Mouse (Mus musculus) embryonic facial prominence, embryonic 12.5 days (tissue): ENCODE data around the gene Chsy1. TPM values are rescaled to one million over a fixed set of nuclear protein-coding genes. Genes with fewer than 3 reads are reported as not detected.

ENCODE experiments used
- ATAC-seq: fragments of 200-750 bp; cut with Nextera tagmentation; 2 replicates; pipeline ENCODE4 v1.8.0; 2017; ENCODE audit not compliant: insufficient number of reproducible peaks, insufficient read depth, low FRiP score, low TSS enrichment
- H3K27ac ChIP-seq: fragments of 300-500 bp; sonication (generic); 2 replicates; pipeline ENCODE4 v1.5.1; 2016; ENCODE audit warnings: mild to moderate bottlenecking
- H3K27me3 ChIP-seq: fragments of 300-500 bp; sonication (generic); 2 replicates; pipeline ENCODE4 v1.6.1; 2016; ENCODE audit warnings: mild to moderate bottlenecking, moderate library complexity
- H3K36me3 ChIP-seq: fragments of 300-500 bp; sonication (generic); 2 replicates; pipeline ENCODE4 v1.6.1; 2016; ENCODE audit warnings: mild to moderate bottlenecking
- H3K4me1 ChIP-seq: fragments of 300-500 bp; sonication (generic); 2 replicates; pipeline ENCODE4 v1.6.1; 2016
- H3K4me2 ChIP-seq: fragments of 300-500 bp; sonication (generic); replicated peaks from 2 replicates; pipeline ENCODE4 v1.6.1; 2016; ENCODE audit warnings: mild to moderate bottlenecking, moderate library complexity
- H3K4me3 ChIP-seq: fragments of 300-500 bp; sonication (generic); 2 replicates; pipeline ENCODE4 v1.5.1; 2016; ENCODE audit warnings: mild to moderate bottlenecking
- H3K9ac ChIP-seq: fragments of 300-500 bp; sonication (generic); 2 replicates; pipeline ENCODE4 v1.6.1; 2016; ENCODE audit warnings: mild to moderate bottlenecking, moderate library complexity
- H3K9me3 ChIP-seq: fragments of 300-500 bp; sonication (generic); 2 replicates; pipeline ENCODE4 v1.6.1; 2016; ENCODE audit warnings: mild to moderate bottlenecking, moderate library complexity
- WGBS: fragments of 180-500 bp; shearing (Covaris S2); methylation state at CpG from one replicate; pipeline ENCODE4 v1.1.7; 2016; 5-methylcytosine and 5-hydroxymethylcytosine counted together
- polyA plus RNA-seq: library from polyadenylated mRNA; unstranded; fragments of >200 nt; fragmentation: Nextera tagmentation; extraction: Ambion mirVana; gene quantifications from 2 replicates; pipeline ENCODE4 v1.2.1, GENCODE M21; 2016

Gene Chsy1
- polyA plus RNA-seq, 1 experiment from 2014 or later, result 21.2 TPM

DNA sequence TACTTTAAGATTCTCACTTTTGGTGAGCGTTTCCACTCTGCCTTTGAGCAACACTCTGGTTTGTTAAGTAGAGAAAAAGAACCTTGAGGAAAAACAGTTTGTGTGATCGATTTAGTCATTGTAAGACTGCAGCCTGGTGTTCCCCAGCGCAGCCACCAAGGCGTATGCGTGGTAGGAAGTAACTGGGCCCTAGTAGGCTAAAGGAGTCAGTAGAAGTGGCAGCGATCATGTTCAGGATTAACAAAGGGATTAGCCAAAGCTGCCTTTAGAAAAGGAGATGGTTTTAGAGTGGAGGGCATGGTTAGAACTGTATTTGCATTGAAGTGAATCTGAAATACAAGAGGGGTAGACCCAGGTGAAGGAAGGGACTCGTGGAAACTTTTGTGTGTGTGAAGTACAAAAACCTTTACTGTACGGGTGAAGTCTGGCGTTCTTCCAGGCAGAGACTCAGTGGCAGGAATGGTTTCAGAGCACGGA, 1.4 kb downstream of the Chsy1 start:
- Histone ChIP-seq H3K9me3 (no peaks in the 10 kb centered on the region), H3K4me3 (peak overlapping the region; percentile 97), H3K4me2 (peak overlapping the region; percentile 69), H3K36me3 (peaks cover 4% of the 10 kb centered on the region), H3K4me1 (peaks cover 19% of the 10 kb centered on the region), H3K27me3 (no peaks in the 10 kb centered on the region), H3K9ac (peak overlapping the region; percentile 97), H3K27ac (peak overlapping the region; percentile 93)
- no peak for ATAC-seq
- WGBS, result 1% methylated on average over 10 of the region's 10 CpGs

GRCm38 (mm10) chr7:66111211-66111610, 1.9 kb downstream of the Chsy1 start:
- peak overlapping the region; percentile 69 for H3K4me2 ChIP-seq
- ATAC-seq, result no peak
- H3K4me1 ChIP-seq, result peaks cover 15% of the 10 kb centered on the region
- no peaks in the 10 kb centered on the region for H3K27me3 ChIP-seq
- H3K4me3 ChIP-seq, result peak overlapping the region; percentile 97
- peaks cover 4% of the 10 kb centered on the region for H3K36me3 ChIP-seq
- no peaks in the 10 kb centered on the region for H3K9me3 ChIP-seq
- peak overlapping the region; percentile 97 for H3K9ac ChIP-seq
- 51% methylated on average over 10 of the region's 10 CpGs for WGBS
- peak overlapping the region; percentile 93 for H3K27ac ChIP-seq

GRCm38 (mm10) chr7:66113561-66113960, 4.2 kb downstream of the Chsy1 start:
- no peak for ATAC-seq
- peaks cover 21% of the 10 kb centered on the region for H3K4me1 ChIP-seq
- no peak overlapping the region for H3K9ac ChIP-seq
- H3K27ac ChIP-seq, result no peak overlapping the region
- peaks cover 4% of the 10 kb centered on the region for H3K36me3 ChIP-seq
- 87% methylated on average over 3 of the region's 3 CpGs for WGBS
- H3K27me3 ChIP-seq, result no peaks in the 10 kb centered on the region
- H3K4me2 ChIP-seq, result no peak overlapping the region
- H3K9me3 ChIP-seq, result no peaks in the 10 kb centered on the region
- H3K4me3 ChIP-seq, result no peak overlapping the region

GRCm38 (mm10) chr7:66115821-66116343, 6.6 kb downstream of the Chsy1 start:
- Histone ChIP-seq H3K4me3 (no peak overlapping the region), H3K27ac (no peak overlapping the region), H3K4me1 (peaks cover 38% of the 10 kb centered on the region), H3K9me3 (no peaks in the 10 kb centered on the region), H3K36me3 (peaks cover 4% of the 10 kb centered on the region), H3K9ac (no peak overlapping the region), H3K27me3 (no peaks in the 10 kb centered on the region), H3K4me2 (no peak overlapping the region)
- WGBS, result 82% methylated on average over 11 of the region's 11 CpGs
- no peak for ATAC-seq

GRCm38 (mm10) chr7:66116906-66117482, 7.7 kb downstream of the Chsy1 start:
- WGBS, result 88% methylated on average over 8 of the region's 8 CpGs
- peaks cover 4% of the 10 kb centered on the region for H3K36me3 ChIP-seq
- no peaks in the 10 kb centered on the region for H3K27me3 ChIP-seq
- no peak overlapping the region for H3K4me3 ChIP-seq
- no peak overlapping the region for H3K4me2 ChIP-seq
- no peaks in the 10 kb centered on the region for H3K9me3 ChIP-seq
- H3K27ac ChIP-seq, result no peak overlapping the region
- no peak for ATAC-seq
- H3K4me1 ChIP-seq, result peaks cover 42% of the 10 kb centered on the region
- H3K9ac ChIP-seq, result no peak overlapping the region

GRCm38 (mm10) chr7:66118046-66118445, 8.7 kb downstream of the Chsy1 start:
- peaks cover 4% of the 10 kb centered on the region for H3K36me3 ChIP-seq
- ATAC-seq, result no peak
- H3K9ac ChIP-seq, result no peak overlapping the region
- WGBS, result 82% methylated on average over 3 of the region's 3 CpGs
- H3K9me3 ChIP-seq, result no peaks in the 10 kb centered on the region
- peaks cover 38% of the 10 kb centered on the region for H3K4me1 ChIP-seq
- no peak overlapping the region for H3K4me3 ChIP-seq
- no peaks in the 10 kb centered on the region for H3K27me3 ChIP-seq
- no peak overlapping the region for H3K4me2 ChIP-seq
- H3K27ac ChIP-seq, result no peak overlapping the region

- ATAC-seq, result no peak
- Histone ChIP-seq H3K36me3 (peaks cover 4% of the 10 kb centered on the region), H3K27ac (no peak overlapping the region), H3K4me1 (peaks cover 38% of the 10 kb centered on the region), H3K4me2 (no peak overlapping the region), H3K27me3 (no peaks in the 10 kb centered on the region), H3K9me3 (no peaks in the 10 kb centered on the region), H3K4me3 (no peak overlapping the region), H3K9ac (no peak overlapping the region)
- WGBS, result 65% methylated on average over 7 of the region's 7 CpGs
Observed at GRCm38 (mm10) chr7:66118796-66119195, 9.5 kb downstream of the Chsy1 start.

DNA sequence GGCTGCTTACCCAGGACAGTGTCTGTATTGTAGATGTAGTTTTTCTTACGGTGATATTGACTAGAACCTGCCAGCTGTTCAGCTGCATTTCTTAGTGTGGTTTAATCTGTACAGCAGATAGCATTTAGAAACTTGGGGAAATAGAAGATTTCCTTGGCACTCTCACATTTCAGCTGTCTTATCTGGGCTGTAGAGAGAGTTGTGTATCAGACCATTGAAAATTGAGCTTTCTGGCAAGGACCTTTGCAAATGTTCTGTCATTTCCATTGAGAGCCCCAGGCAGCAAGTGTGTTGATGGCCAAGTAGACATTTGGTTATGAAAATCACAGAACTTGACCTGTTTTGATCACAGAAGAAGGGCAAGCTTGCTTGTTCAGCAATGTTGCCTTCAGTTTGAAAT, 10.8 kb downstream of the Chsy1 start:
- Histone ChIP-seq H3K4me2 (no peak overlapping the region), H3K9ac (no peak overlapping the region), H3K4me3 (no peak overlapping the region), H3K27ac (0 out of 2 replicates have a peak overlapping the region, but pooled peaks have one; percentile 6), H3K4me1 (peaks cover 42% of the 10 kb centered on the region), H3K27me3 (no peaks in the 10 kb centered on the region), H3K36me3 (peaks cover 2% of the 10 kb centered on the region; the same call in 1 of the 2 replicates), H3K9me3 (no peaks in the 10 kb centered on the region)
- ATAC-seq, result no peak
- WGBS, result 68% methylated on average over 1 of the region's 1 CpGs

- no peak for ATAC-seq
- Histone ChIP-seq H3K27ac (0 out of 2 replicates have a peak overlapping the region, but pooled peaks have one; percentile 6), H3K9me3 (no peaks in the 10 kb centered on the region), H3K27me3 (no peaks in the 10 kb centered on the region), H3K36me3 (peaks cover 9% of the 10 kb centered on the region), H3K9ac (no peak overlapping the region), H3K4me1 (peaks cover 42% of the 10 kb centered on the region), H3K4me3 (no peak overlapping the region), H3K4me2 (no peak overlapping the region)
- WGBS, result 36% methylated on average over 7 of the region's 7 CpGs
Observed at GRCm38 (mm10) chr7:66120702-66121396, 11.5 kb downstream of the Chsy1 start.

- no peak for ATAC-seq
- no peak overlapping the region for H3K4me2 ChIP-seq
- no peak overlapping the region for H3K27ac ChIP-seq
- WGBS, result 71% methylated on average over 11 of the region's 11 CpGs
- H3K36me3 ChIP-seq, result peaks cover 26% of the 10 kb centered on the region
- H3K9me3 ChIP-seq, result no peaks in the 10 kb centered on the region
- peaks cover 36% of the 10 kb centered on the region for H3K4me1 ChIP-seq
- H3K9ac ChIP-seq, result no peak overlapping the region
- no peaks in the 10 kb centered on the region for H3K27me3 ChIP-seq
- H3K4me3 ChIP-seq, result no peak overlapping the region
Observed at GRCm38 (mm10) chr7:66124551-66124968, 15.2 kb downstream of the Chsy1 start.

DNA sequence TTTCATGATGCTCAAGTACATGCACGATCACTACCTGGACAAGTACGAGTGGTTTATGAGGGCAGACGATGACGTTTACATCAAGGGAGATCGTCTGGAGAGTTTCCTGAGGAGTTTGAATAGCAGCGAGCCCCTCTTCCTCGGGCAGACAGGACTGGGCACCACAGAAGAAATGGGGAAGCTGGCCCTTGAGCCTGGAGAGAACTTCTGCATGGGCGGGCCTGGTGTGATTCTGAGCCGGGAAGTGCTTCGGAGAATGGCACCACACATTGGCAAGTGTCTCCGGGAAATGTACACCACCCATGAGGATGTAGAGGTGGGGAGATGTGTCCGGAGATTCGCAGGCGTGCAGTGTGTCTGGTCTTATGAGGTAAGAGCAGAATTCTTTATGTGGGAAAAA, 16.1 kb downstream of the Chsy1 start:
- Histone ChIP-seq H3K27ac (no peak overlapping the region), H3K27me3 (no peaks in the 10 kb centered on the region), H3K9ac (no peak overlapping the region), H3K36me3 (peaks cover 29% of the 10 kb centered on the region), H3K4me3 (no peak overlapping the region), H3K4me1 (peaks cover 28% of the 10 kb centered on the region), H3K9me3 (no peaks in the 10 kb centered on the region), H3K4me2 (no peak overlapping the region)
- 93% methylated on average over 14 of the region's 14 CpGs for WGBS
- ATAC-seq, result no peak
